Mouse (Mus musculus) heart, adult 2 months (tissue): ENCODE data around the gene Smo. TPM values are rescaled to one million over a fixed set of nuclear protein-coding genes. Genes with fewer than 3 reads are reported as not detected.

Experiments used
- DNase-seq, 2 experiments: peaks; one replicate each; pipeline ENCODE4 v3.0.0; 2021
- H3K27ac ChIP-seq: fragments of 200-600 bp; 2 replicates; pipeline ENCODE4 v1.8.1; 2022
- H3K27me3 ChIP-seq: fragments of 200-500 bp; 2 replicates; pipeline ENCODE4 v1.6.1; 2012; ENCODE audit warnings: mild to moderate bottlenecking, low read length, inconsistent platforms, mixed read lengths; ENCODE audit not compliant: control insufficient read depth, insufficient read depth
- H3K36me3 ChIP-seq: fragments of 200-500 bp; 2 replicates; pipeline ENCODE4 v1.6.1; 2012; ENCODE audit warnings: low read length, inconsistent platforms; ENCODE audit not compliant: control insufficient read depth, insufficient read depth
- H3K4me1 ChIP-seq: fragments of 200-500 bp; 2 replicates; pipeline ENCODE4 v1.6.1; 2011; ENCODE audit warnings: low read length; ENCODE audit not compliant: control insufficient read depth, insufficient read depth
- H3K4me3 ChIP-seq: fragments of 200-600 bp; 2 replicates; pipeline ENCODE4 v1.8.1; 2022
- H3K79me2 ChIP-seq: fragments of 200-500 bp; replicated peaks from 2 replicates; pipeline ENCODE4 v1.6.1; 2012; ENCODE audit warnings: mild to moderate bottlenecking, inconsistent platforms, low read length, moderate library complexity, mixed read lengths; ENCODE audit not compliant: control insufficient read depth, insufficient read depth
- H3K9ac ChIP-seq: fragments of 200-500 bp; 2 replicates; pipeline ENCODE4 v1.6.1; 2012; ENCODE audit warnings: low read depth, mild to moderate bottlenecking, control low read depth, inconsistent platforms, low read length, mixed read lengths
- CTCF ChIP-seq: fragments of 200-600 bp; IDR thresholded peaks from 2 replicates; pipeline ENCODE4 v1.8.1; 2022; ENCODE audit warnings: antibody characterized with exemption, mild to moderate bottlenecking, moderate library complexity
- EP300 ChIP-seq: fragments of 200-500 bp; IDR thresholded peaks from 2 replicates; pipeline ENCODE4 v1.6.1; 2011; ENCODE audit warnings: low read depth, low read length, control low read depth; ENCODE audit not compliant: insufficient read depth
- POLR2A ChIP-seq: fragments of 200-500 bp; IDR thresholded peaks from 2 replicates; pipeline ENCODE4 v1.6.1; 2011; ENCODE audit warnings: mild to moderate bottlenecking, low read depth, low read length, control low read depth; ENCODE audit not compliant: insufficient read depth
- WGBS: fragments of 180-500 bp; shearing (Covaris S2); methylation state at CpG from one replicate; pipeline ENCODE4 v1.1.7; 2018; 5-methylcytosine and 5-hydroxymethylcytosine counted together
- intact Hi-C: fragments of 180-260 bp; cut with DNase I; formaldehyde crosslinking; loops from one replicate; pipeline ENCODE4 v1.15.1; 2025
- polyA plus RNA-seq: library from polyadenylated mRNA; depleted of rRNA; stranded (reverse); fragments of >200 nt; gene quantifications from 2 replicates; pipeline ENCODE4 v1.2.3, GENCODE M21; 2012
- total RNA-seq, 2 experiments: library from RNA; stranded (reverse); gene quantifications; 2 replicates each; pipeline ENCODE4 v1.2.3; 2021

Gene Smo
- total and polyA plus RNA-seq, 3 experiments, result 8.3 to 12.7 (median 8.5) TPM

DNA sequence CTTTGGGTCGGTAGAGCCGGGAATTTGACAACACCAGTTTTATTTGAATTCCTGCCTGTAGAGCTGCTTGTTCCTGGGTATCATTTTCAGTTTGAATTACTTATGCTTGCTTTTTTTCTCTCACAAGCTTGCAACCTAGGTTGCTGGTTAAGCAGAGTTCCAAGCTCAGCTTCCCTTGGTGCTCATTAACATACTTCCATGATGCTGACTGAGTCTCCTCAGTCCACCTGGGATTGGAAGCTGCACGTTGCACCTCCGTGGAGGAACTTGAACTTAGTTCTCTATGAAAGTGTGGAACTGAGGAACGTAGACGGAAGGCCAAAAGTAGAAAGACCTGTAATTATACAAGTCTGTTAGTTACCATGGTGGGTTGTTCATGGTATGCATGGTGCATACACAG, 48.7 kb downstream of the Smo start:
- TF ChIP-seq EP300 (no peak), CTCF (no peak), POLR2A (no peak)
- WGBS, result 93% methylated on average over 6 of the region's 6 CpGs
- H3K36me3 ChIP-seq, result no peaks in the 10 kb centered on the region
- intact Hi-C loops, result no loop called here
- H3K4me1 ChIP-seq, result no peaks in the 10 kb centered on the region
- H3K4me3 ChIP-seq, result no peak overlapping the region
- H3K27ac ChIP-seq, result no peak overlapping the region
- DNase-seq, result no peak
- no peaks in the 10 kb centered on the region for H3K79me2 ChIP-seq
- H3K9ac ChIP-seq, result no peak overlapping the region
- no peaks in the 10 kb centered on the region for H3K27me3 ChIP-seq

DNA sequence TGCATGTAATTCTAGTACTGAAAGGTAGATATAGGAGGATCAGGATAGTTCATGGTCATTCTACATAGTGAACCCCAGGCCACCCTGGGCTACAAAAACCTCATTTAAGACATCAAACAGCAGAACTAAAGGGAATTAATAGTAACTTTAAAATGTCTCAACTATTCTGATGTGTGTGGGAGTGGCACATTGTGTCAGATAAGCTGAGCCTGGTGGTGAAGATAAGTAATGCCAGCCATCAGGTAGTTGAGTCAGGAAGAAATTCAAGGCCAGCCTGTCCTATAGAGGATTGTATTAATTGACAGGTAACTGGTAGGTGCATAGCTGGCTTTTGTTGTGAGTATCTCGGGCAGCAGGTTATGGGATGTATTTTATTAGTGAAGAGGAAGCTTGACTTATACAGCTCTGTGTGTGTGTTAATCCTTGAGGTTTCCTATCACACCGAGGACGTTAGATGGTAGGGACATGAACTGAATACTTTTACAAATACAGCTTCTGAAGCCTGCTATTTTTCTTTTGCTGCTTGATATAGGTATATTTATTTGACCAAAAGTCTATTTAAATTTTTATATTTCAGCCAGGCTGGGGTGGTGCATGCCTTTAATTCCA, 49.2 kb downstream of the Smo start:
- intact Hi-C loops, result no loop called here
- Histone ChIP-seq H3K4me1 (no peaks in the 10 kb centered on the region), H3K9ac (no peak overlapping the region), H3K27me3 (no peaks in the 10 kb centered on the region), H3K79me2 (no peaks in the 10 kb centered on the region), H3K4me3 (no peak overlapping the region), H3K36me3 (no peaks in the 10 kb centered on the region), H3K27ac (no peak overlapping the region)
- no peak for DNase-seq
- WGBS, result 90% methylated on average over 3 of the region's 3 CpGs
- TF ChIP-seq POLR2A, result no peak
- TF ChIP-seq CTCF, result no peak
- TF ChIP-seq EP300, result no peak

DNA sequence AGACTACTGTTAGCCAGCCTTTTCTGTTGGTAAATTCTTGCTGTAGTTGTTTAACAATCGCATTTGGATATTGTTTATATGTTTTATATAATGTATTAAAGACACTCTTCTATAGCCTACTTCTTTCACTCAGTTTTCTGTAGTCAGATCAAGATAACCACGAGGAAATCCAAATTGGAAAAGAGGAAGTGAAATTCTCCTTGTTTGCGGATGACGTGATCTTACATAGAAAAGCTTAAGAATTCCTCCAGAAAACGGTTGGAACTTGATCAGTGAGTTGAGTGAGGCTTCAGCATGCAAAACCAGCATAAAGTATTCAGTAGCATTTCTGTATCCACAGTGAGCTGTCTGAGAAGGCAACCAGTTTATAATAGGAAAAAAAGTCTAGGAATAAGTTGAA, 50.5 kb downstream of the Smo start:
- Histone ChIP-seq H3K9ac (no peak overlapping the region), H3K27ac (no peak overlapping the region), H3K4me3 (no peak overlapping the region), H3K79me2 (no peaks in the 10 kb centered on the region), H3K36me3 (no peaks in the 10 kb centered on the region), H3K27me3 (no peaks in the 10 kb centered on the region), H3K4me1 (no peaks in the 10 kb centered on the region)
- TF ChIP-seq EP300 (no peak), CTCF (no peak), POLR2A (no peak)
- 62% methylated on average over 5 of the region's 5 CpGs for WGBS
- intact Hi-C loops, result no loop called here
- no peak for DNase-seq

DNA sequence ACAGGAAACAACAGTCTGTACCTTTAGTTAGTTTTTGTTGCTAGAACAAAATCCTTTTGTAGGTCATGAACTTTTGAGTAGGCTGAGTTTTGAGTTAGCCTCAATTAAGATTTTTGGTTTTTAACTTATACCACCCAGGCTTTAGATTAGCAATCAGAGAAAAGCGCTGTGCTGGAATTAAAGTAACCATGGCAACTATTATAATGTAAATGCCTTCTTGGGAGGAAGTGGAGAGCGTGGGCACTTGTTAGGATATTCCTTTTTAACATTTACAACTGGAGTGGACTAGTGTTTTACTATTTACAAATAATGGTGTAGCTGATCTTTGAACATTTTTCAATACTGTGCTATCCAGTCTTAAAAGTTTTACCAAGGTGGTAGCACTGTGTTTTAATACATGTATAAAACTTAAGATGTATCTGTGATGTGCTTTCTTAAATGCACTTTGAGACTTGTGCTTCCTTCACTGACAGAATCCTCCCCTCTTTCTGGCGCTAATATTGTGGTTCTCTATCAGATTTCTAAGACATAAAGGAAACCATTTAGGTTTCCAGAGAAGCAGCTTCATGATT, 53.6 kb downstream of the Smo start:
- WGBS, result 65% methylated on average over 3 of the region's 3 CpGs
- TF ChIP-seq EP300 (no peak), CTCF (no peak), POLR2A (no peak)
- H3K4me3 ChIP-seq, result no peak overlapping the region
- H3K79me2 ChIP-seq, result no peaks in the 10 kb centered on the region
- H3K9ac ChIP-seq, result no peak overlapping the region
- H3K27me3 ChIP-seq, result no peaks in the 10 kb centered on the region
- intact Hi-C loops, result no loop called here
- no peaks in the 10 kb centered on the region; the same call in 1 of the 2 replicates for H3K36me3 ChIP-seq
- H3K4me1 ChIP-seq, result no peaks in the 10 kb centered on the region
- DNase-seq, result no peak
- H3K27ac ChIP-seq, result no peak overlapping the region

DNA sequence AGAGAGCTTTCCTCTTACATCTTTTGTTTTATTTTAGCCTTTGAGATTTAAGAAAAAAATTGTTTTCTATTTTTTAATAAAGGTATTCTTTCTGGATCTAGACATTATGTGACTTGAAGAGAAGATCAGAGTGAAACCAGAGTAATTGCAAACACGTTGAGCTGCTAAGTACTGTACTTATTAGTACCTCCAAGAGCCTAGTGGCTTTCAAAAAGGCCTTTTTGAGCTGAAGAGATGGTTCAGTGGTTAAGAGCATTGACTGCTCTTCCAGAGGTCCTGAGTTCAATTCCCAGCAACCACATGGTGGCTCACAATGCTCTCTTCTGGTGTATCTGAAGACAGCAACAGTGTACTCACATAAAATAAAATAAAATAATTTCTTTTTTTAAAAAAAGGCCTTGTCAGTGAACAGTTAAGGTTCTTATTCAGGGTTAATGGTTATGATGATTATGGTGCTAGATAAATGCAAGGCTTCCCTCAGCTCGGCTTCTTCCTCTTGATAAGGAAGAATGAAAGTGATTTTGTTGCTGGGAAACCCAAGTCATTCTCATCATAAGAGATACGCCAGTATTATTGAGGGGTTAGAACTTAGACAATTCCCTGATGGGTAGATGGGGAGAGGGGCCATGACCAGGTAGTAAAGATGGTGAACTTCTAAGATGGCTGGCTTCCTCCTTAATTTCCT, 54.9 kb downstream of the Smo start:
- Histone ChIP-seq H3K27me3 (no peaks in the 10 kb centered on the region), H3K4me3 (no peak overlapping the region), H3K27ac (no peak overlapping the region), H3K79me2 (no peaks in the 10 kb centered on the region), H3K9ac (no peak overlapping the region), H3K36me3 (no peaks in the 10 kb centered on the region; the same call in 1 of the 2 replicates), H3K4me1 (no peaks in the 10 kb centered on the region)
- no peak for TF ChIP-seq EP300
- no peak for TF ChIP-seq CTCF
- TF ChIP-seq POLR2A, result no peak
- WGBS, result 79% methylated on average over 3 of the region's 3 CpGs
- DNase-seq, result no peak
- intact Hi-C loops, result no loop called here

DNA sequence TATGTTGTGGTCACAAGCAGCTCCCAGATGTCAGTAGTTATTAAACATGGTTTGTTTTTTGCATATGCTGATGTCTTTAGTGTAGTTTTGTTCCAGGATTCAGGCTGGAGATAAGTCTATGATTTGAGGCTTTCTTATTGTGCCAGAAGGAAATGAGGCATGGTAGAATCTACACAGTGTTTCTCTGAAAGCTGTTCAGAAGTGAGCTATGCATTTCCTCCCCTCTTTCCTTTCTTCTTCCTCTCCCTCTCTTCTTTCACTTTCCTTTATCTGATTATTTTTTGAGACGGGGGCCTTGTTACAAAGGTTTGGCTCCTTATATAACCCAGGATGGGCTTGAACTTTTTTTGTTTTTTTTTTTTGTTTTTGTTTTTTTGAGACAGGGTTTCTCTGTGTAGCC, 58.2 kb downstream of the Smo start:
- Histone ChIP-seq H3K79me2 (no peaks in the 10 kb centered on the region), H3K27me3 (no peaks in the 10 kb centered on the region), H3K27ac (no peak overlapping the region), H3K4me3 (no peak overlapping the region), H3K9ac (no peak overlapping the region), H3K36me3 (no peaks in the 10 kb centered on the region; the same call in 1 of the 2 replicates), H3K4me1 (no peaks in the 10 kb centered on the region)
- WGBS, result 55% methylated on average over 1 of the region's 1 CpGs
- TF ChIP-seq EP300 (no peak), POLR2A (no peak), CTCF (no peak)
- DNase-seq, result no peak
- intact Hi-C loops, result no loop called here
